Mouse (Mus musculus) stomach, embryonic 14.5 days (tissue): ENCODE measurements around the gene Ucma. TPM values are rescaled to one million over a fixed set of nuclear protein-coding genes. Genes with fewer than 3 reads are reported as not detected.

Experiments
- polyA plus RNA-seq: library from polyadenylated mRNA; unstranded; fragments of >200 nt; fragmentation: Nextera tagmentation; extraction: Ambion mirVana; gene quantifications from 2 replicates; pipeline ENCODE4 v1.2.1, GENCODE M21; 2014

Gene Ucma
- polyA plus RNA-seq, 1 experiment from 2014 or later, result not detected

Other genes with a start within 250 kb of the Ucma start
- gene Sephs1, start 94.6 kb upstream of the Ucma start, polyA plus RNA-seq, result 81.9 and 83.5 TPM in 2 replicates
- 59.0 and 64.2 TPM in 2 replicates for gene Phyh, start 57.1 kb upstream of the Ucma start, polyA plus RNA-seq
- 30.1 and 34.0 TPM in 2 replicates for gene Mcm10, start 36.7 kb downstream of the Ucma start, polyA plus RNA-seq
- gene Optn, start 87.9 kb downstream of the Ucma start, polyA plus RNA-seq, result 6.5 and 7.1 TPM in 2 replicates
- 22.7 and 28.9 TPM in 2 replicates for gene Ccdc3, start 161.7 kb downstream of the Ucma start, polyA plus RNA-seq